Mouse (Mus musculus): ENCODE results near the gene Csdc2.

Gene Csdc2

GRCm38 (mm10) chr15:81993992-81994391 is 57.4 kb downstream of the Csdc2 start:
- no peak for DNase-seq (ENCODE audit: low spot score)

Data from T-cell, adult 2 months (primary cell).